16 mouse cellular contexts compared by ENCODE assay signal in the genomic region with DNA sequence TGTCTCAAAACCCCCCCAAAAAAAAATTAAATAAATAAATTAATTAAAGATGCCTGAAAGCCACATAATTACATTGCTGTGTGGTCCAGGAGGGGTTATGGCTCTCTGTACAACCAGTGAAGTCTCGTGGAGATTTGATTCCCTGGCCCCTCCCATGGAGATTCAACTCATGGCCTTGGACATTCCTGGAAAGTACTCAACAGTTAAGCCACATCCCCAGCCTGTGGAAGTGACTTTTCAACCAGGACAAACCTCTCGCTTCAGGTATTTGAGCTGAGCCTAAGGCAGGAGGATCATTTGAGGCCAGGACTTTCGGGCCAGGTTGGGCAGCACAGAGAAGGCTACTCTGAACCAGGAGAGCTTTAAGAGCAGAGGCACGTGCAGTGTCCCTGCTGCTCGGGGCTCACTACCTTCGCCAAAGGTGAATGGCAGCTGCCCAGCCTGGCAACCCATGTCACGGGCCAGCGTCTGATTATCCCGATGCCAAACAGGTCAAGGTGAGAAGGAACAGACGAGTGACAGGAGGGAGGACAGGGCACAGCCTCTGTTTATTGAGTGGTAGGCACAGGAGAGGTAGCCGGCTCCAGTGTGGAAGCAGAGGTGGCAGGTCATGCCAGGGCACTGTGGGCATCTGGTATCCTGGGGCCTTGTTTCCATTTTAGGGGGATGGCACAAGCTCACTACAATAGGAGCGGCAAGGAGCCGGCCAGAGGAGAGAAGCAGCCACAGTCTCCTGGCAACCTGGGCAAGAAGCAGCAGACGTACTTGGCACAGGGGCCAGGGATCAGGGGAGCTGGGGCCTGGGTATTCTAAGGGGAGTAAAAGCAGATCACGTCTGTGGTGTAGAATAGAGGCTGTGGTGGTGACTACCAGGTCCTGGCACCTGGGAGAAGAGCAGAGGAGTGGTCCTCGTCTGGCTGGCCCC. TPM values are rescaled to one million over a fixed set of nuclear protein-coding genes. Genes with fewer than 3 reads are reported as not detected.
DNase-seq lines count a peak whose midpoint lies in the region; ATAC-seq lines count a peak whose summit lies in the region.
"Had no signal": no experiment of that assay in that cellular context is flagged by ENCODE, and none has a peak within 500 bp of the region (broad histone marks: within the 10 kb centered on the region; RNA-seq: fewer than 3 reads in every experiment).

No protein-coding gene starts in this region.

- peak overlapping the region; percentile 8; the same call in 1 of the 2 replicates for H3K4me3 ChIP-seq in forebrain, embryonic 10.5 days
- H3K4me3 ChIP-seq in forebrain, embryonic 16.5 days (replicated peaks; ENCODE audit: low read length) = no peak overlapping the region
- H3K4me3 ChIP-seq in intestine, embryonic 16.5 days (ENCODE audit: low read length) = no peak overlapping the region
- no peak overlapping the region for H3K4me3 ChIP-seq in intestine, embryonic 15.5 days (replicated peaks)
- H3K4me3 ChIP-seq: erythroblast, embryonic 14.5 days; midbrain, embryonic 12.5 days had no signal

- H3K27ac ChIP-seq in forebrain, embryonic 10.5 days = no peak overlapping the region
- H3K27ac ChIP-seq in forebrain, embryonic 16.5 days (ENCODE audit: low read length) = no peak overlapping the region
- H3K27ac ChIP-seq in intestine, embryonic 16.5 days (ENCODE audit: low read length) = no peak overlapping the region
- no peak overlapping the region for H3K27ac ChIP-seq in intestine, embryonic 15.5 days
- H3K27ac ChIP-seq: midbrain, embryonic 12.5 days had no signal

- intact Hi-C loops in left cerebral cortex, postnatal 25 days (cut with DNase I) = no loop called here

- ATAC-seq in forebrain, embryonic 16.5 days = no peak
- ATAC-seq in intestine, embryonic 16.5 days = no peak
- ATAC-seq in intestine, embryonic 15.5 days = no peak

- peaks cover 49% of the 10 kb centered on the region for H3K4me1 ChIP-seq in forebrain, embryonic 10.5 days
- peaks cover 42% of the 10 kb centered on the region for H3K4me1 ChIP-seq in forebrain, embryonic 16.5 days (replicated peaks; ENCODE audit: control insufficient read depth, insufficient read depth, low read length)
- peaks cover 28% of the 10 kb centered on the region for H3K4me1 ChIP-seq in intestine, embryonic 16.5 days (ENCODE audit: control insufficient read depth, insufficient read depth, low read length)
- peaks cover 33% of the 10 kb centered on the region for H3K4me1 ChIP-seq in intestine, embryonic 15.5 days (replicated peaks)

- H3K36me3 ChIP-seq in forebrain, embryonic 10.5 days (replicated peaks) = 0 out of 2 replicates have a peak, but pooled peaks cover 5% of the 10 kb centered on the region
- H3K36me3 ChIP-seq in forebrain, embryonic 16.5 days (ENCODE audit: control insufficient read depth, insufficient read depth) = no peaks in the 10 kb centered on the region
- H3K36me3 ChIP-seq in intestine, embryonic 16.5 days (ENCODE audit: control insufficient read depth, insufficient read depth, low read length) = no peaks in the 10 kb centered on the region
- no peaks in the 10 kb centered on the region for H3K36me3 ChIP-seq in intestine, embryonic 15.5 days
- H3K36me3 ChIP-seq: midbrain, embryonic 12.5 days had no signal

- H3K4me2 ChIP-seq in forebrain, embryonic 16.5 days (ENCODE audit: low read length) = no peak overlapping the region
- H3K4me2 ChIP-seq in intestine, embryonic 16.5 days (ENCODE audit: low read depth, low read length) = no peak overlapping the region
- H3K4me2 ChIP-seq in intestine, embryonic 15.5 days (replicated peaks) = no peak overlapping the region
- H3K4me2 ChIP-seq: midbrain, embryonic 12.5 days had no signal

- H3K9ac ChIP-seq in forebrain, embryonic 16.5 days (replicated peaks; ENCODE audit: low read depth, low read length) = no peak overlapping the region
- peak overlapping the region; percentile 23; the same call in 1 of the 2 replicates for H3K9ac ChIP-seq in intestine, embryonic 16.5 days (ENCODE audit: low read depth, low read length)
- no peak overlapping the region for H3K9ac ChIP-seq in intestine, embryonic 15.5 days
- H3K9ac ChIP-seq: midbrain, embryonic 12.5 days had no signal

- H3K27me3 ChIP-seq in forebrain, embryonic 10.5 days (ENCODE audit: poor library complexity, severe bottlenecking) = peaks cover 53% of the 10 kb centered on the region
- peaks cover 34% of the 10 kb centered on the region for H3K27me3 ChIP-seq in forebrain, embryonic 16.5 days (replicated peaks; ENCODE audit: control insufficient read depth, insufficient read depth, low read length)
- H3K27me3 ChIP-seq in intestine, embryonic 16.5 days (replicated peaks; ENCODE audit: control insufficient read depth, insufficient read depth, low read length) = peaks cover 23% of the 10 kb centered on the region
- peaks cover 33% of the 10 kb centered on the region for H3K27me3 ChIP-seq in intestine, embryonic 15.5 days (replicated peaks)

- 81% methylated on average over 16 of the region's 16 CpGs for WGBS in forebrain, embryonic 10.5 days
- WGBS in forebrain, embryonic 16.5 days = 74% methylated on average over 16 of the region's 16 CpGs
- WGBS in intestine, embryonic 16.5 days = 81% methylated on average over 16 of the region's 16 CpGs
- 78% methylated on average over 16 of the region's 16 CpGs for WGBS in intestine, embryonic 15.5 days

- H3K9me3 ChIP-seq in forebrain, embryonic 10.5 days = no peaks in the 10 kb centered on the region
- no peaks in the 10 kb centered on the region for H3K9me3 ChIP-seq in forebrain, embryonic 16.5 days (ENCODE audit: control insufficient read depth, low read length)
- H3K9me3 ChIP-seq in intestine, embryonic 16.5 days (ENCODE audit: control insufficient read depth, low read length) = no peaks in the 10 kb centered on the region
- H3K9me3 ChIP-seq in intestine, embryonic 15.5 days = no peaks in the 10 kb centered on the region
- H3K9me3 ChIP-seq: midbrain, embryonic 12.5 days had no signal

- no peak for DNase-seq in forebrain, embryonic 10.5 days (ENCODE audit: extremely low spot score, low spot score)
- DNase-seq in R1 (ENCODE audit: low read depth, low spot score) = peak; percentile 27
- DNase-seq in cerebellum, postnatal 25 days = peak; percentile 76 to 79
- DNase-seq in embryo, embryonic 11 days = no peak
- DNase-seq in left cerebral cortex, postnatal 25 days (ENCODE audit: low spot score in 2 of 2) = no peak
- DNase-seq: B cell, adult 2 months; lung, postnatal 10 days; right cerebral cortex, adult 18-20 months; thymus, postnatal 14 days had no signal

RNA-seq across cellular contexts. Expression of gene Kcnk4, which starts 3.5 kb away (rescaled TPM):
- polyA plus RNA-seq in forebrain, embryonic 10.5 days (2016; fragmentation: Nextera tagmentation; extraction: Ambion mirVana) = 0.24 TPM in 1 of 2 replicates, not detected in the other
- polyA plus RNA-seq in forebrain, embryonic 16.5 days (2015; fragmentation: Nextera tagmentation; extraction: Ambion mirVana) = 2.1 and 3.3 TPM in 2 replicates
- polyA plus RNA-seq in intestine, embryonic 16.5 days (2015; fragmentation: Nextera tagmentation; extraction: Ambion mirVana) = 0.45 and 0.48 TPM in 2 replicates
- 0.29 and 0.40 TPM in 2 replicates for polyA plus RNA-seq in intestine, embryonic 15.5 days (2015; fragmentation: Nextera tagmentation; extraction: Ambion mirVana)
- 10 to 100 TPM; 33.2 to 40.7 TPM for total RNA-seq in left cerebral cortex, postnatal 25 days (2021)
- total RNA-seq: gastrocnemius, adult 18-20 months had no signal
- polyA plus RNA-seq: erythroblast, embryonic 14.5 days had no signal

RNA-seq across cellular contexts. Expression of gene Bad, which starts 3.9 kb away (rescaled TPM):
- 55.9 and 59.8 TPM in 2 replicates for polyA plus RNA-seq in forebrain, embryonic 10.5 days (2016; fragmentation: Nextera tagmentation; extraction: Ambion mirVana)
- 87.9 and 88.4 TPM in 2 replicates for polyA plus RNA-seq in forebrain, embryonic 16.5 days (2015; fragmentation: Nextera tagmentation; extraction: Ambion mirVana)
- 77.7 and 80.5 TPM in 2 replicates for polyA plus RNA-seq in intestine, embryonic 16.5 days (2015; fragmentation: Nextera tagmentation; extraction: Ambion mirVana)
- 70.0 and 72.4 TPM in 2 replicates for polyA plus RNA-seq in intestine, embryonic 15.5 days (2015; fragmentation: Nextera tagmentation; extraction: Ambion mirVana)
- 10 to 100 TPM; 37.7 to 38.3 TPM for total RNA-seq in left cerebral cortex, postnatal 25 days (2021)

RNA-seq across cellular contexts. Expression of gene Gpr137, which starts 4.5 kb away (rescaled TPM):
- 22.8 and 26.5 TPM in 2 replicates for polyA plus RNA-seq in forebrain, embryonic 10.5 days (2016; fragmentation: Nextera tagmentation; extraction: Ambion mirVana)
- 46.3 and 52.5 TPM in 2 replicates for polyA plus RNA-seq in forebrain, embryonic 16.5 days (2015; fragmentation: Nextera tagmentation; extraction: Ambion mirVana)
- 20.6 and 21.1 TPM in 2 replicates for polyA plus RNA-seq in intestine, embryonic 16.5 days (2015; fragmentation: Nextera tagmentation; extraction: Ambion mirVana)
- polyA plus RNA-seq in intestine, embryonic 15.5 days (2015; fragmentation: Nextera tagmentation; extraction: Ambion mirVana) = 20.4 and 25.5 TPM in 2 replicates
- 100 to 1,000 TPM in 1 of 2 experiments, 10 to 100 TPM in 1; 99.9 to 100 TPM for total RNA-seq in left cerebral cortex, postnatal 25 days (2021)

RNA-seq across cellular contexts. Expression of gene Catsperz, which starts 12.6 kb away (rescaled TPM):
- 0.55 and 0.60 TPM in 2 replicates for polyA plus RNA-seq in forebrain, embryonic 10.5 days (2016; fragmentation: Nextera tagmentation; extraction: Ambion mirVana)
- 0.37 and 0.89 TPM in 2 replicates for polyA plus RNA-seq in forebrain, embryonic 16.5 days (2015; fragmentation: Nextera tagmentation; extraction: Ambion mirVana)
- polyA plus RNA-seq in intestine, embryonic 16.5 days (2015; fragmentation: Nextera tagmentation; extraction: Ambion mirVana) = 0.73 and 1.4 TPM in 2 replicates
- 1.1 and 1.6 TPM in 2 replicates for polyA plus RNA-seq in intestine, embryonic 15.5 days (2015; fragmentation: Nextera tagmentation; extraction: Ambion mirVana)
- 10 to 100 TPM; 27.9 to 31.2 TPM for total RNA-seq in left cerebral cortex, postnatal 25 days (2021)
- total RNA-seq: gastrocnemius, adult 18-20 months; heart, postnatal 14 days had no signal
- polyA plus RNA-seq: erythroblast, embryonic 14.5 days had no signal

RNA-seq across cellular contexts. Expression of gene Esrra, which starts 16.2 kb away (rescaled TPM):
- polyA plus RNA-seq in forebrain, embryonic 10.5 days (2016; fragmentation: Nextera tagmentation; extraction: Ambion mirVana) = 8.4 and 9.0 TPM in 2 replicates
- polyA plus RNA-seq in forebrain, embryonic 16.5 days (2015; fragmentation: Nextera tagmentation; extraction: Ambion mirVana) = 16.1 and 18.8 TPM in 2 replicates
- polyA plus RNA-seq in intestine, embryonic 16.5 days (2015; fragmentation: Nextera tagmentation; extraction: Ambion mirVana) = 41.7 and 47.7 TPM in 2 replicates
- polyA plus RNA-seq in intestine, embryonic 15.5 days (2015; fragmentation: Nextera tagmentation; extraction: Ambion mirVana) = 32.2 and 37.6 TPM in 2 replicates
- 10 to 100 TPM; 60.6 to 65.2 TPM for total RNA-seq in left cerebral cortex, postnatal 25 days (2021)

Comparison
In these comparisons a context has a peak if more than half of its experiments do, and no peak if none do; other contexts are left out.
1. DNase-seq: peak in R1 (single experiment) and cerebellum, postnatal 25 days (2 of 2); none in forebrain, embryonic 10.5 days (single experiment), embryo, embryonic 11 days (single experiment) and left cerebral cortex, postnatal 25 days (0 of 2).